Mouse (Mus musculus) megakaryocyte, embryonic 14.5 days (primary cell): Measurements from ENCODE around the gene C7.

Experiments used
- FLI1 ChIP-seq: IDR thresholded peaks from 2 replicates; pipeline ENCODE4 v1.6.1; 2012; ENCODE audit warnings: low read length, inconsistent platforms, mixed read lengths
- GATA1 ChIP-seq: IDR thresholded peaks from 3 replicates; pipeline ENCODE4 v1.6.1; 2012; ENCODE audit warnings: mixed read lengths, low read length, inconsistent platforms, borderline replicate concordance

DNA sequence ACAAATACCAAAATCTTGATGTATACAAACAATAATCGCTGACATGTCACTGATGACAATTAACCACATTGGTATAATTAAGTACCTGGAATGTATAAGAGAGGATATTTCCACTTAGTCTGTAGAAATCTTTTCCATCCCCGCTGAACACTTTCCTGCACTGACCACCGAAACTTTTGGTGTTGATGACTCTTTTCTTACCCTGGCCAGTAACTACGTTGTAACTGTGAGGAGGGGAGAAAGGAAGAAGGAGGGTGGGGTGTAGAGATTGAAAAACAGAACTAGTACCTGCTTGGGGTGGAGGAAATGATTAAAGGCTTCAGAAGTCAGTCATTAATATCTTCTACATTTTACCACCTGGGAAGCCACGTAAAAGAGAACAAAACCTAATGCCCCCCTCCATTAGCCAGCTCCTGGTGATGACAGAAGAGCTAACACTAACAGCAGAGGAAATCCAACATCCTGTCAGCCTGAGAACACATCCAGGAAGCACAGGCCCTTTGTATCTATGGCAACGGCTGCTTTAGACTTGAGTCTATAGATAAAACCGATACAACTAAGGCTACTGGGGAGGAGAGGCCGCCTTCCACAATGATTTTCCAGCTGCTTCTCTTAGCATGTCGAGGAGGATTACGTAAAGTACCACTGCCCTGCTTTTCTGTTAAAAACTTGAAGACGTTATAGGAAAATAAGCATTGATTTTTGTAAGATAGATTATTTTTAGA lies 17.8 kb downstream of the C7 start:
- no peak for TF ChIP-seq FLI1
- no peak for TF ChIP-seq GATA1
